Mouse (Mus musculus): Measurements from ENCODE around the gene Ubxn1. TPM values are rescaled to one million over a fixed set of nuclear protein-coding genes. Genes with fewer than 3 reads are reported as not detected.

Gene Ubxn1
- polyA plus RNA-seq, 1 experiment: 119 TPM

DNA sequence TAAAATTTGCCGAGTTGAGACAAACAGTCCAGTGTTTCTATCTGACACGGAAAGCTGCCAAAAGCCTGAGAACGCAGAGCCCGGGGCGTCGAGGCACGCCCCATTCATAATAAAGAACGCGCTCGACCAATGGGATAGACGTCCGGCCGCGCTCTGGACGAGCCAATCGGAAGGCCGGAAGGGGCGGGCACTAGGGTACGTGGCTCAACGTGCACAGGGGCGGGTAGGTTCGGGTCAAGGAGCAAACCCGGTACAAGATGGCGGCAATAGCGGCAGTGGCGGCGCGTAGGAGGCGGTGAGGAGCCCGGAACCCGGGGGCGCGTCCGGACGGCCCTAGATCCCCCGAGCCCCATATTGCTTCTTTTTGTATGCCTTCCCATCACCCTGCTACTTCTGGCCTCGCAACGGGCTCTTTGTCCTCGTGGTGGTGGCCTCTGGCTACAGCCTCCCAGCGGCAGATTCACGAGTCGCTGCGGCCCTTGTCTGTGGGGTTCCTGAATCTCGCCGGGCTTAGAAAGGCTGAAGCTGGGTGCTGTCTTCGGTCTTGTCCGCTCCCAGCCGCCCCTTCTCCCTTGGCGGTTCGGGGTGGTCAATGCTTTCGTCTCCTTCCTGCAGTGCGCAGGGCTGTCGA lies 26.7 kb downstream of the Ubxn1 start, which contains the start of gene Ganab:
TSS of gene Ganab (plus strand) at position 207 of the 631 bp plus-strand sequence.
- WGBS: under 1% methylated on average over 53 of the region's 53 CpGs
- DNase-seq: peak; percentile 94
- peaks cover 8% of the 10 kb centered on the region for H3K36me3 ChIP-seq (ENCODE audit: control insufficient read depth, insufficient read depth, low read length)

DNA sequence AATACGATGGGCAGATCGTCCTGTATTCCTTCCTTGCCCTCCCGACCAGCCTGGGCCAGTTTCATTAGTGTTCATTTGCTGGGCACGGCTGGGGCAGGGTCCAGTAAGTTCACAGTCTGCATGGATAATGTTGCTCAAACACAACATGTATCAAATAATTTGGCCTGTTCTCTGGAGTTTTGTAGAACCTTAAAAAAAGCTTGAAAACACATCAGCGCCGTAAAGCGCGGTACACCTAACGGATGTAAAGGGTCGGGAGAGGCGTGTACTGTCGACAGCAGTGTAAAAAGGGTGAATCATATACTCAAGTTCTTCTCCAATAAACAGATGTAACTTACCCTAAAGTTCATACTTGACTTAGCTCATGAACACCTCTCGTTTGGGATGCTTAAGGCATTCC lies 27.3 kb downstream of the Ubxn1 start:
- Histone ChIP-seq H3K4me1 (replicated peaks; ENCODE audit: control insufficient read depth, insufficient read depth, low read length) (peaks cover 12% of the 10 kb centered on the region), H3K27ac (ENCODE audit: control insufficient read depth, insufficient read depth, low read length) (peak overlapping the region; percentile 75), H3K4me3 (ENCODE audit: control insufficient read depth, insufficient read depth, low read length) (peak overlapping the region; percentile 81), H3K27me3 (ENCODE audit: control insufficient read depth, insufficient read depth, low read length) (no peaks in the 10 kb centered on the region), H3K36me3 (ENCODE audit: control insufficient read depth, insufficient read depth, low read length) (peaks cover 14% of the 10 kb centered on the region)
- no peak for TF ChIP-seq POLR2A (IDR thresholded peaks at IDR 0.05; ENCODE audit: control insufficient read depth, extremely low read depth, insufficient read depth, low read length, poor library complexity)
- TF ChIP-seq CTCF (IDR thresholded peaks at IDR 0.05; ENCODE audit: borderline replicate concordance, control insufficient read depth, extremely low read depth, insufficient read depth, low read length, poor library complexity): no peak
- WGBS: 2% methylated on average over 13 of the region's 13 CpGs
- no peak for DNase-seq

More for the DNA sequence above, 26.7 kb downstream of the Ubxn1 start, which contains the start of gene Ganab:
- H3K4me3 ChIP-seq (ENCODE audit: control insufficient read depth, insufficient read depth, low read length): peak within 1 kb of the TSS; percentile 81
- 0 out of 2 replicates have a peak, but pooled peaks have one; percentile 31 for TF ChIP-seq CTCF (IDR thresholded peaks at IDR 0.05; ENCODE audit: borderline replicate concordance, control insufficient read depth, extremely low read depth, insufficient read depth, low read length, poor library complexity)
- no peak; the same call in none of the 2 replicates for TF ChIP-seq POLR2A (IDR thresholded peaks at IDR 0.05; ENCODE audit: control insufficient read depth, extremely low read depth, insufficient read depth, low read length, poor library complexity)
- H3K27me3 ChIP-seq (ENCODE audit: control insufficient read depth, insufficient read depth, low read length): no peaks in the 10 kb centered on the region
- peaks cover 13% of the 10 kb centered on the region for H3K4me1 ChIP-seq (replicated peaks; ENCODE audit: control insufficient read depth, insufficient read depth, low read length)
- peak within 1 kb of the TSS; percentile 75 for H3K27ac ChIP-seq (ENCODE audit: control insufficient read depth, insufficient read depth, low read length)

DNA sequence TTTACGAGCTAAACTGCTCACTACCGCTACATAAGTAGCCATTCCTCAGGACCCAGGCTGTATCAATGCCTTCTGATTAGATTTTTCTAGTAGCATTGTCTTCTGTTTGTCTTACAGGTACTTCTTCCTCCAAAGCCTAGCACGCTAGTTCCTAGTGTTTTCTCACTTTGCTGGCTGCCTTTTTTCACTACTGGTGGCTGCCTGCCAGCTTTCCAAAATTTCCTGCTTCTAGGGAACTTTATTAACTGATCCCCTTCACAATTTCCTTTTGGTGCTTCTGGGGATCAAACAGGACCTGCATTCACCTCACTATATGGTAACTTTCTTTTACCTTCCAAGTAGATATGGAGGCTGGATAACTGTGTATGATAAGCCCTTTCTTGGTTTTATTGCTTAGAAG lies 27.8 kb downstream of the Ubxn1 start:
- H3K4me3 ChIP-seq (ENCODE audit: control insufficient read depth, insufficient read depth, low read length): no peak overlapping the region

GRCm38 (mm10) chr19:8903412-8903811 lies 32.1 kb downstream of the Ubxn1 start:
- Histone ChIP-seq H3K36me3 (ENCODE audit: control insufficient read depth, insufficient read depth, low read length) (peaks cover 55% of the 10 kb centered on the region), H3K4me1 (replicated peaks; ENCODE audit: control insufficient read depth, insufficient read depth, low read length) (no peaks in the 10 kb centered on the region), H3K27me3 (ENCODE audit: control insufficient read depth, insufficient read depth, low read length) (no peaks in the 10 kb centered on the region), H3K4me3 (ENCODE audit: control insufficient read depth, insufficient read depth, low read length) (no peak overlapping the region), H3K27ac (ENCODE audit: control insufficient read depth, insufficient read depth, low read length) (no peak overlapping the region)
- TF ChIP-seq POLR2A (IDR thresholded peaks at IDR 0.05; ENCODE audit: control insufficient read depth, extremely low read depth, insufficient read depth, low read length, poor library complexity) (no peak), CTCF (IDR thresholded peaks at IDR 0.05; ENCODE audit: borderline replicate concordance, control insufficient read depth, extremely low read depth, insufficient read depth, low read length, poor library complexity) (no peak)
- WGBS: 96% methylated on average over 5 of the region's 5 CpGs
- DNase-seq: no peak

More for the DNA sequence above, 27.8 kb downstream of the Ubxn1 start:
- Histone ChIP-seq H3K4me1 (replicated peaks; ENCODE audit: control insufficient read depth, insufficient read depth, low read length) (peaks cover 9% of the 10 kb centered on the region), H3K27me3 (ENCODE audit: control insufficient read depth, insufficient read depth, low read length) (no peaks in the 10 kb centered on the region), H3K36me3 (ENCODE audit: control insufficient read depth, insufficient read depth, low read length) (peaks cover 17% of the 10 kb centered on the region), H3K27ac (ENCODE audit: control insufficient read depth, insufficient read depth, low read length) (no peak overlapping the region)
- no peak for DNase-seq
- no peak for TF ChIP-seq CTCF (IDR thresholded peaks at IDR 0.05; ENCODE audit: borderline replicate concordance, control insufficient read depth, extremely low read depth, insufficient read depth, low read length, poor library complexity)
- no peak for TF ChIP-seq POLR2A (IDR thresholded peaks at IDR 0.05; ENCODE audit: control insufficient read depth, extremely low read depth, insufficient read depth, low read length, poor library complexity)
- 59% methylated on average over 3 of the region's 3 CpGs for WGBS

GRCm38 (mm10) chr19:8908531-8908930 lies 37.2 kb downstream of the Ubxn1 start:
- Histone ChIP-seq H3K27me3 (ENCODE audit: control insufficient read depth, insufficient read depth, low read length) (no peaks in the 10 kb centered on the region), H3K4me3 (ENCODE audit: control insufficient read depth, insufficient read depth, low read length) (no peak overlapping the region), H3K36me3 (ENCODE audit: control insufficient read depth, insufficient read depth, low read length) (peaks cover 96% of the 10 kb centered on the region), H3K27ac (ENCODE audit: control insufficient read depth, insufficient read depth, low read length) (no peak overlapping the region), H3K4me1 (replicated peaks; ENCODE audit: control insufficient read depth, insufficient read depth, low read length) (no peaks in the 10 kb centered on the region)
- no peak for DNase-seq
- TF ChIP-seq POLR2A (IDR thresholded peaks at IDR 0.05; ENCODE audit: control insufficient read depth, extremely low read depth, insufficient read depth, low read length, poor library complexity): no peak
- TF ChIP-seq CTCF (IDR thresholded peaks at IDR 0.05; ENCODE audit: borderline replicate concordance, control insufficient read depth, extremely low read depth, insufficient read depth, low read length, poor library complexity): no peak
- WGBS: 96% methylated on average over 6 of the region's 6 CpGs

GRCm38 (mm10) chr19:8911810-8912209 lies 40.5 kb downstream of the Ubxn1 start:
- no peaks in the 10 kb centered on the region for H3K27me3 ChIP-seq (ENCODE audit: control insufficient read depth, insufficient read depth, low read length)
- no peaks in the 10 kb centered on the region for H3K4me1 ChIP-seq (replicated peaks; ENCODE audit: control insufficient read depth, insufficient read depth, low read length)
- WGBS: 99% methylated on average over 5 of the region's 5 CpGs
- no peak for DNase-seq
- no peak overlapping the region for H3K4me3 ChIP-seq (ENCODE audit: control insufficient read depth, insufficient read depth, low read length)
- no peak for TF ChIP-seq CTCF (IDR thresholded peaks at IDR 0.05; ENCODE audit: borderline replicate concordance, control insufficient read depth, extremely low read depth, insufficient read depth, low read length, poor library complexity)
- no peak for TF ChIP-seq POLR2A (IDR thresholded peaks at IDR 0.05; ENCODE audit: control insufficient read depth, extremely low read depth, insufficient read depth, low read length, poor library complexity)
- peaks cover 96% of the 10 kb centered on the region for H3K36me3 ChIP-seq (ENCODE audit: control insufficient read depth, insufficient read depth, low read length)
- no peak overlapping the region for H3K27ac ChIP-seq (ENCODE audit: control insufficient read depth, insufficient read depth, low read length)

Measured in thymus, adult 2 months (tissue).